Mouse (Mus musculus) testis, adult 2 months (tissue): Measurements from ENCODE around the gene Apbb1ip.

Source experiments
- CTCF ChIP-seq: fragments of 200-500 bp; IDR thresholded peaks from 2 replicates; pipeline ENCODE4 v1.5.1; 2012; ENCODE audit warnings: low read depth, mild to moderate bottlenecking, inconsistent platforms, low read length, moderate library complexity; ENCODE audit not compliant: control insufficient read depth, insufficient read depth, insufficient replicate concordance
- POLR2A ChIP-seq: fragments of 200-500 bp; IDR thresholded peaks from 2 replicates; pipeline ENCODE4 v1.6.1; 2012; ENCODE audit warnings: low read depth, mild to moderate bottlenecking, inconsistent platforms, low read length, moderate library complexity; ENCODE audit not compliant: control insufficient read depth

DNA sequence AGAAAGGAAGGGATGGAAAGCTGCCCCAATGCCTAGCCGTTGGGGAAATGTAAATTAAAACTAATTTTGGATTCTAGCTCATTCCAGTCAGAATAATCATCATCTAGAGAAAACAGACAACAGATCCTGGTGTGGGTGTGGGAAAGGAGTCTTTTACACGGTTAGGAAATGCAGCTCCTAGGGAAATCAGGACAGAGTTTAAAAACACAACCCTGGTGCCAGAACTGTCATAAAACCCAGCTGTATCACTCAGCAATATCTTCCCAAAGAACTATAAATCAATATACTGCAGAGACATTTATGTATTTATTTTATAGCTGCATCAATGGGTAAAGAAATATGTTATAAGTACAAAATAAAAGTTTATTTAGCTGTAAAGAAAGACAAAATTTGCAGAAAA lies 13.4 kb upstream of the Apbb1ip start:
- TF ChIP-seq CTCF (no peak), POLR2A (no peak)
